Mouse (Mus musculus): ENCODE data around the gene Gm340. TPM values are rescaled to one million over a fixed set of nuclear protein-coding genes. Genes with fewer than 3 reads are reported as not detected.

Gene Gm340
- total RNA-seq, 1 experiment from 2014 or later: 14.9 TPM

- DNase-seq: no peak
Observed at GRCm38 (mm10) chr19:41613325-41614087, 31.3 kb downstream of the Gm340 start.

- DNase-seq: no peak
Observed at GRCm38 (mm10) chr19:41615606-41616224, 33.5 kb downstream of the Gm340 start.

GRCm38 (mm10) chr19:41616274-41616673, 34.1 kb downstream of the Gm340 start:
- no peak for DNase-seq

- DNase-seq: no peak
Observed at GRCm38 (mm10) chr19:41617102-41617501, 34.9 kb downstream of the Gm340 start.

GRCm38 (mm10) chr19:41618153-41618657, 36.0 kb downstream of the Gm340 start:
- no peak for DNase-seq

GRCm38 (mm10) chr19:41618771-41619385, 36.7 kb downstream of the Gm340 start:
- no peak for DNase-seq

GRCm38 (mm10) chr19:41620366-41621092, 38.4 kb downstream of the Gm340 start:
- DNase-seq: no peak

- DNase-seq: no peak
Observed at GRCm38 (mm10) chr19:41628970-41629369, 46.8 kb downstream of the Gm340 start.

- no peak for DNase-seq
Observed at GRCm38 (mm10) chr19:41629532-41629931, 47.4 kb downstream of the Gm340 start.

GRCm38 (mm10) chr19:41634099-41634498, 51.9 kb downstream of the Gm340 start:
- no peak for DNase-seq

- DNase-seq: no peak
Observed at GRCm38 (mm10) chr19:41634999-41635398, 52.8 kb downstream of the Gm340 start.

Small RNA genes within 50 kb of the gene (microRNA-seq; reads per million reads assigned to microRNA genes)
- 0 to 0.36 reads per million in 2 experiments for gene Mir8091

Other genes starting within 250 kb of the Gm340 start
- gene Pik3ap1, start 197.3 kb upstream of the Gm340 start, total RNA-seq (2021): 9.0 and 14.8 TPM in 2 replicates
- 19.0 and 19.1 TPM in 2 replicates for gene Lcor, start 99.7 kb upstream of the Gm340 start, total RNA-seq (2021)
- gene Slit1, start 161.3 kb downstream of the Gm340 start, total RNA-seq (2021): 8.5 and 11.1 TPM in 2 replicates
- 5.6 and 6.1 TPM in 2 replicates for gene Arhgap19, start 219.7 kb downstream of the Gm340 start, total RNA-seq (2021)
- 7.7 and 11.1 TPM in 2 replicates for gene Frat1, start 247.6 kb downstream of the Gm340 start, total RNA-seq (2021)